Mouse (Mus musculus): Measurements from ENCODE around the gene Klhdc8a. TPM values are rescaled to one million over a fixed set of nuclear protein-coding genes. Genes with fewer than 3 reads are reported as not detected.

Klhdc8a gene
- total and polyA plus RNA-seq, 3 experiments: not detected

DNA sequence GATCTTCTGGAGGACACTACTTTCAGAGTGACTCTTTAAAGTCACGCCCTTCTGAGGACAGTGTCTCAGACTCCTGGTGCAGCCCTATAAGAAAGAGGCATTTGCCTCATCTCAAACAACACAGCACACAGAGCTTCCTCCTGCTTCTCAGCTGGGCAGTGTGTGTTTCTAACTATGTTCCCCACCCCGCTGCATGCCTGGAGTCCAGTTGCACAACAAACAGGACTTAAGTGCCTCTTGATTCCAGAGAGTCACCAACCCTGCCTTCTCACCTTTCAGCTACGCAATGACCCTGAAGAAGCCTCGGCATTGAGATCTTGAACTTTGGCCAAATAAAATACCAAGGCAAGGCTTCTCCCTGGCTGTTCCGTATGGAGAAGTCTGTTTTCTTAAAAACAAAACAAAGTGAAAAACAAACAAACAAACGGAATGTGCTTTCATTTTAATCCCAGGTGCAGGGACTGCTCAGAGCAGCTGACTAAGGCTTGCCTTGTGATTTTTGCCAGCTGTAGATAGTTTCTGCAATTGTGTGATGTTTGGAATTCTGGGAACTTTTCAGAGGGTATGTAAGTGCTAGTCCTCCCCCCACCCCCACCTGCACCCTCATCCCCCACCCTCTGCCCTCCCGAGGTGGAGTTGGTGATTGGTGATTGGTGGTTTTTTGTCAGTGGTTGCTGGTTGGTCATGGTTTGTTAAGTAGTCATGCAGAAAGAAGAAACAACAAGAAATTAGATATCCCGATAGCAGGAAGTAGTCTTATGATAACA, 31.5 kb upstream of the Klhdc8a start:
- Histone ChIP-seq H3K4me1 (ENCODE audit: control insufficient read depth in 1 of 2, insufficient read depth in 2 of 2) (peaks cover 24 to 72% of the 10 kb centered on the region in 2 experiments), H3K27me3 (replicated peaks) (no peaks in the 10 kb centered on the region), H3K4me3 (replicated peaks in 1 of 3; ENCODE audit: low read depth in 2 of 3, low read length in 2 of 3, poor library complexity in 1 of 3) (no peak overlapping the region), H3K9me3 (replicated peaks; ENCODE audit: low read length) (no peaks in the 10 kb centered on the region), H3K4me2 (ENCODE audit: insufficient read depth, low read depth, poor library complexity, severe bottlenecking) (no peak overlapping the region), H3K79me2 (replicated peaks; ENCODE audit: control insufficient read depth, extremely low read depth, insufficient read depth, poor library complexity, severe bottlenecking) (no peaks in the 10 kb centered on the region), H3K36me3 (replicated peaks in 1 of 2; ENCODE audit: control insufficient read depth in 1 of 2, insufficient read depth in 1 of 2, low read length in 1 of 2) (no peaks in the 10 kb centered on the region), H3K9ac (ENCODE audit: insufficient read depth, low read depth) (no peak overlapping the region), H3K27ac (ENCODE audit: insufficient read depth, low read depth) (no peak overlapping the region)
- TF ChIP-seq ZNF384 (IDR thresholded peaks at IDR 0.05; ENCODE audit: low read depth, low read length): no peak
- TF ChIP-seq ZKSCAN1 (IDR thresholded peaks at IDR 0.05; ENCODE audit: borderline replicate concordance, low read depth, low read length): no peak
- TF ChIP-seq JUND (conservative IDR thresholded peaks at IDR 0.05; ENCODE audit: low read depth, low read length): no peak
- TF ChIP-seq MAZ (IDR thresholded peaks at IDR 0.05; ENCODE audit: low read depth, low read length): no peak
- TF ChIP-seq BHLHE40 (IDR thresholded peaks at IDR 0.05; ENCODE audit: low read depth, low read length): no peak
- TF ChIP-seq MAFK (IDR thresholded peaks at IDR 0.05; ENCODE audit: insufficient replicate concordance, low read length): no peak
- no peak for TF ChIP-seq RAD21 (IDR thresholded peaks at IDR 0.05; ENCODE audit: low read depth, low read length)
- TF ChIP-seq HCFC1 (IDR thresholded peaks at IDR 0.05; ENCODE audit: low read depth, low read length): no peak
- TF ChIP-seq CTCF (conservative IDR thresholded peaks at IDR 0.05 in 1 of 2, IDR thresholded peaks at IDR 0.05 in 1 of 2; ENCODE audit: low read depth in 2 of 2, low read length in 2 of 2): no peak
- TF ChIP-seq USF1 (IDR thresholded peaks at IDR 0.05; ENCODE audit: low read depth, low read length): no peak
- no peak for TF ChIP-seq RCOR1 (conservative IDR thresholded peaks at IDR 0.05; ENCODE audit: low read depth, low read length)
- TF ChIP-seq NRF1 (IDR thresholded peaks at IDR 0.05; ENCODE audit: low read depth, low read length): no peak
- no peak for TF ChIP-seq MAX (IDR thresholded peaks at IDR 0.05; ENCODE audit: low read length)
- TF ChIP-seq MYC (IDR thresholded peaks at IDR 0.05; ENCODE audit: low read depth, low read length): no peak
- no peak for TF ChIP-seq KAT2A (IDR thresholded peaks at IDR 0.05; ENCODE audit: insufficient replicate concordance, low read length)
- TF ChIP-seq USF2 (conservative IDR thresholded peaks at IDR 0.05; ENCODE audit: low read depth, low read length): no peak
- TF ChIP-seq PAX5 (IDR thresholded peaks at IDR 0.05; ENCODE audit: low read length): no peak
- TF ChIP-seq JUN (IDR thresholded peaks at IDR 0.05; ENCODE audit: insufficient read depth, low read depth, low read length): no peak
- no peak for TF ChIP-seq ETS1 (conservative IDR thresholded peaks at IDR 0.05; ENCODE audit: low read depth, low read length)
- TF ChIP-seq GABPA (IDR thresholded peaks at IDR 0.05; ENCODE audit: insufficient replicate concordance, low read depth, low read length): no peak
- dilution Hi-C loops (cut with MboI; ENCODE audit: extremely low pct_ligation_motif_present, extremely low pct_unique_long_range_greater_than_20kb, low sequenced_read_pairs) (no loop called here), in situ Hi-C loops (cut with MboI; ENCODE audit: low pct_ligation_motif_present, low pct_unique_long_range_greater_than_20kb, low sequenced_read_pairs) (no loop called here)
- DNase-seq (ENCODE audit: extremely low read depth): no peak

DNA sequence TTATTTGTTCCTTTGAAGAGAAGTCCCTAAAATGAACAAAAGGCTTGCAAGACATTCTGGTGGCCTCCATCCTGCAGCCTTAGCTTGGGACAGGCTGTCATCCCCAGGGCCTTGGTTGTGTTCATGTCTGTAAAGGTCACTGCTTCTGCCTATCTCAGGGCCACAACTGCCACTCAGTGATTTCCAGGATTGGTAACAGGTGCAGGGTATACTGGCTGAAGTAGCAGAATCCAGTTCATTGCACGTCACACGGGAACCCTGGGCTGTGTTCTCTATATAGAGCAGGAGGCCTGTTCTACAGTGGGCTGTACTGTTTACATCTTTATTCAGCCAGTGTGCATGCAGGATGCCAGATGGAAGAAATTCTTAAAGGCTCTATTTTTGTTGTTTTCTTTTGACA, 30.5 kb upstream of the Klhdc8a start:
- Histone ChIP-seq H3K9ac (ENCODE audit: insufficient read depth, low read depth) (no peak overlapping the region), H3K27ac (ENCODE audit: insufficient read depth, low read depth) (no peak overlapping the region), H3K79me2 (replicated peaks; ENCODE audit: control insufficient read depth, extremely low read depth, insufficient read depth, poor library complexity, severe bottlenecking) (no peaks in the 10 kb centered on the region), H3K4me2 (ENCODE audit: insufficient read depth, low read depth, poor library complexity, severe bottlenecking) (no peak overlapping the region), H3K27me3 (replicated peaks) (no peaks in the 10 kb centered on the region), H3K4me1 (ENCODE audit: control insufficient read depth in 1 of 2, insufficient read depth in 2 of 2) (peaks cover 22 to 68% of the 10 kb centered on the region in 2 experiments), H3K36me3 (replicated peaks in 1 of 2; ENCODE audit: control insufficient read depth in 1 of 2, insufficient read depth in 1 of 2, low read length in 1 of 2) (no peaks in the 10 kb centered on the region), H3K4me3 (replicated peaks in 1 of 3; ENCODE audit: low read depth in 2 of 3, low read length in 2 of 3, poor library complexity in 1 of 3) (no peak overlapping the region), H3K9me3 (replicated peaks; ENCODE audit: low read length) (no peaks in the 10 kb centered on the region)
- dilution Hi-C loops (cut with MboI; ENCODE audit: extremely low pct_ligation_motif_present, extremely low pct_unique_long_range_greater_than_20kb, low sequenced_read_pairs): no loop called here
- DNase-seq (ENCODE audit: extremely low read depth): no peak
- in situ Hi-C loops (cut with MboI; ENCODE audit: low pct_ligation_motif_present, low pct_unique_long_range_greater_than_20kb, low sequenced_read_pairs): no loop called here
- TF ChIP-seq MAZ (IDR thresholded peaks at IDR 0.05; ENCODE audit: low read depth, low read length) (no peak), RAD21 (IDR thresholded peaks at IDR 0.05; ENCODE audit: low read depth, low read length) (no peak), SMC3 (IDR thresholded peaks at IDR 0.05; ENCODE audit: low read depth, low read length) (no peak), TBP (conservative IDR thresholded peaks at IDR 0.05; ENCODE audit: low read depth, low read length) (no peak)
